Mouse (Mus musculus) MEL (cell line): Measurements from ENCODE around the gene Rftn2. TPM values are rescaled to one million over a fixed set of nuclear protein-coding genes. Genes with fewer than 3 reads are reported as not detected.
"Not testable (repeated sequence)": the region's sequence is repeated elsewhere in the genome, so short reads cannot be mapped to it uniquely, and the experiment has no call there.

ENCODE experiments used
- DNase-seq: peaks from one replicate; pipeline ENCODE4 v3.0.0; 2011; ENCODE audit warnings: low read depth, low spot score
- H3K27ac ChIP-seq: 2 replicates; pipeline ENCODE4 v1.5.1; 2012; ENCODE audit warnings: low read depth, mild to moderate bottlenecking, control low read depth, low read length, moderate library complexity; ENCODE audit not compliant: control insufficient read depth
- H3K27me3 ChIP-seq, 2 experiments: fragments of 150-350 bp in 1 of 2; sonication (generic) in 1 of 2; 2 replicates each; pipeline ENCODE4 v1.6.1; 2012; ENCODE audit warnings: low read length in 2 of 2, mild to moderate bottlenecking in 2 of 2, improper control_type of control experiment in 1 of 2, moderate library complexity in 1 of 2; ENCODE audit not compliant: insufficient read depth in 2 of 2, control insufficient read depth in 1 of 2
- H3K36me3 ChIP-seq, 2 experiments: 2 replicates each; pipeline ENCODE4 v1.6.1; 2012 to 2014; ENCODE audit warnings: low read length in 2 of 2, improper control_type of control experiment in 1 of 2, inconsistent platforms in 1 of 2, mild to moderate bottlenecking in 1 of 2; ENCODE audit not compliant: insufficient read depth in 2 of 2, control insufficient read depth in 1 of 2
- H3K4me1 ChIP-seq, 2 experiments: fragments of 150-350 bp in 1 of 2; sonication (generic) in 1 of 2; 2 replicates each; pipeline ENCODE4 v1.6.1; 2012; ENCODE audit warnings: low read length in 2 of 2, improper control_type of control experiment in 1 of 2, mild to moderate bottlenecking in 1 of 2; ENCODE audit not compliant: insufficient read depth in 2 of 2, control insufficient read depth in 1 of 2
- H3K4me3 ChIP-seq, 2 experiments: fragments of 150-350 bp in 1 of 2; sonication (generic) in 1 of 2; 2 replicates each; pipeline ENCODE4 v1.5.1; 2012; ENCODE audit warnings: low read depth in 2 of 2, low read length in 2 of 2, mild to moderate bottlenecking in 2 of 2, moderate library complexity in 2 of 2, control low read depth in 1 of 2, improper control_type of control experiment in 1 of 2; ENCODE audit not compliant: control insufficient read depth in 1 of 2, insufficient read depth in 1 of 2
- H3K79me2 ChIP-seq: 2 replicates; pipeline ENCODE4 v1.6.1; 2012; ENCODE audit warnings: mild to moderate bottlenecking, low read length, moderate library complexity; ENCODE audit not compliant: control insufficient read depth, poor library complexity, insufficient read depth
- H3K9ac ChIP-seq: 2 replicates; pipeline ENCODE4 v1.6.1; 2012; ENCODE audit warnings: low read depth, mild to moderate bottlenecking, control low read depth, low read length, moderate library complexity; ENCODE audit not compliant: control insufficient read depth, poor library complexity, severe bottlenecking
- H3K9me3 ChIP-seq: fragments of 150-350 bp; sonication (generic); replicated peaks from 2 replicates; pipeline ENCODE4 v1.6.1; 2012; ENCODE audit warnings: mild to moderate bottlenecking, low read length, improper control_type of control experiment, moderate library complexity; ENCODE audit not compliant: insufficient read depth
- BHLHE40 ChIP-seq: IDR thresholded peaks from 2 replicates; pipeline ENCODE4 v1.6.1; 2012; ENCODE audit warnings: low read depth, mild to moderate bottlenecking, inconsistent platforms, low read length, improper control_type of control experiment, borderline replicate concordance
- CHD1 ChIP-seq: IDR thresholded peaks from 2 replicates; pipeline ENCODE4 v1.6.1; 2012; ENCODE audit warnings: low read depth, mild to moderate bottlenecking, inconsistent platforms, low read length, improper control_type of control experiment
- CTCF ChIP-seq, 3 experiments: IDR thresholded peaks in 2 of 3; conservative IDR thresholded peaks in 1 of 3; 2 replicates each; pipeline ENCODE4 v1.5.1; 2011 to 2012; ENCODE audit warnings: low read length in 3 of 3, low read depth in 2 of 3, mild to moderate bottlenecking in 2 of 3, improper control_type of control experiment in 1 of 3, inconsistent platforms in 1 of 3, mixed read lengths in 1 of 3, moderate library complexity in 1 of 3; ENCODE audit not compliant: control insufficient read depth in 1 of 3, insufficient read depth in 1 of 3, poor library complexity in 1 of 3, severe bottlenecking in 1 of 3
- ELF1 ChIP-seq: IDR thresholded peaks from 2 replicates; pipeline ENCODE4 v1.6.1; 2014; ENCODE audit warnings: low read depth, mild to moderate bottlenecking, inconsistent platforms, low read length, improper control_type of control experiment, moderate library complexity
- EP300 ChIP-seq, 2 experiments: IDR thresholded peaks; 2 replicates each; pipeline ENCODE4 v1.6.1; 2011; ENCODE audit warnings: improper control_type of control experiment in 2 of 2, low read length in 2 of 2, low read depth in 1 of 2, mild to moderate bottlenecking in 1 of 2
- ETS1 ChIP-seq: IDR thresholded peaks from 2 replicates; pipeline ENCODE4 v1.6.1; 2012; ENCODE audit warnings: low read depth, mild to moderate bottlenecking, inconsistent platforms, low read length, improper control_type of control experiment, moderate library complexity
- GATA1 ChIP-seq: IDR thresholded peaks from 2 replicates; pipeline ENCODE4 v1.6.1; 2011; ENCODE audit warnings: low read depth, low read length, improper control_type of control experiment
- JUND ChIP-seq: IDR thresholded peaks from 2 replicates; pipeline ENCODE4 v1.6.1; 2011; ENCODE audit warnings: low read depth, mild to moderate bottlenecking, improper control_type of control experiment, low read length
- MAX ChIP-seq: IDR thresholded peaks from 2 replicates; pipeline ENCODE4 v1.6.1; 2011; ENCODE audit warnings: low read length, improper control_type of control experiment
- MXI1 ChIP-seq: IDR thresholded peaks from 2 replicates; pipeline ENCODE4 v1.6.1; 2011; ENCODE audit warnings: mild to moderate bottlenecking, low read depth, low read length, improper control_type of control experiment
- MYB ChIP-seq: IDR thresholded peaks from 2 replicates; pipeline ENCODE4 v1.6.1; 2011; ENCODE audit warnings: mild to moderate bottlenecking, low read depth, low read length, improper control_type of control experiment
- MYC ChIP-seq: IDR thresholded peaks from 2 replicates; pipeline ENCODE4 v1.6.1; 2011; ENCODE audit warnings: low read depth, mild to moderate bottlenecking, low read length, improper control_type of control experiment, moderate library complexity
- NELFE ChIP-seq: IDR thresholded peaks from 2 replicates; pipeline ENCODE4 v1.6.1; 2011; ENCODE audit warnings: low read depth, low read length, improper control_type of control experiment
- NRF1 ChIP-seq: IDR thresholded peaks from 2 replicates; pipeline ENCODE4 v1.6.1; 2014; ENCODE audit warnings: low read depth, mild to moderate bottlenecking, inconsistent platforms, low read length, improper control_type of control experiment, moderate library complexity; ENCODE audit not compliant: poor library complexity, insufficient read depth, severe bottlenecking
- POLR2AphosphoS2 ChIP-seq: IDR thresholded peaks from 2 replicates; pipeline ENCODE4 v1.6.1; 2011; ENCODE audit warnings: low read length, improper control_type of control experiment
- RAD21 ChIP-seq: IDR thresholded peaks from 2 replicates; pipeline ENCODE4 v1.6.1; 2011; ENCODE audit warnings: mild to moderate bottlenecking, low read depth, low read length, improper control_type of control experiment
- SIN3A ChIP-seq: IDR thresholded peaks from 2 replicates; pipeline ENCODE4 v1.6.1; 2012; ENCODE audit warnings: low read length, improper control_type of control experiment, inconsistent platforms
- SMC3 ChIP-seq: IDR thresholded peaks from 2 replicates; pipeline ENCODE4 v1.6.1; 2011; ENCODE audit warnings: low read depth, low read length, improper control_type of control experiment
- TAL1 ChIP-seq: IDR thresholded peaks from 2 replicates; pipeline ENCODE4 v1.6.1; 2012; ENCODE audit warnings: mild to moderate bottlenecking, inconsistent platforms, low read length, moderate library complexity, mixed read lengths
- UBTF ChIP-seq: IDR thresholded peaks from 2 replicates; pipeline ENCODE4 v1.6.1; 2012; ENCODE audit warnings: low read depth, mild to moderate bottlenecking, inconsistent platforms, low read length, improper control_type of control experiment, moderate library complexity, borderline replicate concordance; ENCODE audit not compliant: insufficient read depth
- USF1 ChIP-seq: IDR thresholded peaks from 2 replicates; pipeline ENCODE4 v1.6.1; 2014; ENCODE audit warnings: low read depth, mild to moderate bottlenecking, inconsistent platforms, low read length, improper control_type of control experiment, moderate library complexity
- ZC3H11A ChIP-seq: IDR thresholded peaks from 2 replicates; pipeline ENCODE4 v1.6.1; 2012; ENCODE audit warnings: low read depth, mild to moderate bottlenecking, inconsistent platforms, low read length, improper control_type of control experiment
- ZKSCAN1 ChIP-seq: IDR thresholded peaks from 2 replicates; pipeline ENCODE4 v1.6.1; 2012; ENCODE audit warnings: low read depth, mild to moderate bottlenecking, inconsistent platforms, low read length, improper control_type of control experiment, moderate library complexity
- ZNF384 ChIP-seq: IDR thresholded peaks from 2 replicates; pipeline ENCODE4 v1.6.1; 2012; ENCODE audit warnings: low read depth, mild to moderate bottlenecking, inconsistent platforms, low read length, improper control_type of control experiment
- polyA plus RNA-seq, 2 experiments: library from polyadenylated mRNA; stranded (reverse) in 1 of 2; unstranded in 1 of 2; fragments of >175 nt in 1 of 2; fragments of >200 nt in 1 of 2; gene quantifications; 2 replicates each; pipeline versions ENCODE4 v1.2.1 to v1.2.4; 2012; ENCODE audit warnings: low replicate concordance in 2 of 2, low read depth in 1 of 2; ENCODE audit not compliant: insufficient read length in 2 of 2, insufficient read depth in 1 of 2, missing spikeins in 1 of 2
- total RNA-seq: library from RNA; depleted of rRNA; stranded (reverse); fragments of 300-350 nt; gene quantifications from 2 replicates; pipeline ENCODE4 v1.2.3, GENCODE M21; 2012

Gene Rftn2
- total and polyA plus RNA-seq, 3 experiments: 0.01 TPM; not detected in 2

GRCm38 (mm10) chr1:55130190-55130916 is 96.2 kb downstream of the Rftn2 start:
- H3K36me3 ChIP-seq: peaks cover 1 to 26% of the 10 kb centered on the region in 2 experiments; a peak in 3 of 4 replicates
- TF ChIP-seq GATA1 (peak; percentile 77), ELF1 (no peak), ZNF384 (peak; percentile 93), NELFE (no peak), ZC3H11A (no peak), TAL1 (peak; percentile 19; the same call in 1 of the 2 replicates), EP300 (IDR thresholded peaks at IDR 0.05; ENCODE audit: low read depth in 1 of 2, low read length in 2 of 2) (peak; percentile 59 to 75; a peak in 2 of 4 replicates), POLR2AphosphoS2 (no peak), JUND (no peak), MYC (0 out of 2 replicates have a peak, but pooled peaks have one; percentile 16), ZKSCAN1 (no peak), CTCF (IDR thresholded peaks at IDR 0.05 in 2 of 3, conservative IDR thresholded peaks at IDR 0.05 in 1 of 3; ENCODE audit: control insufficient read depth in 1 of 3, insufficient read depth in 1 of 3, low read depth in 2 of 3, low read length in 3 of 3, poor library complexity in 1 of 3, severe bottlenecking in 1 of 3) (no peak), CHD1 (peak; percentile 70; the same call in 1 of the 2 replicates)
- no peaks in the 10 kb centered on the region for H3K9me3 ChIP-seq
- peaks cover 0 to 16% of the 10 kb centered on the region in 2 experiments; a peak in 3 of 4 replicates for H3K4me1 ChIP-seq
- H3K4me3 ChIP-seq: peak overlapping the region; percentile 75 to 85
- no peaks in the 10 kb centered on the region for H3K27me3 ChIP-seq
- no peak for DNase-seq
- peak overlapping the region; percentile 94 for H3K27ac ChIP-seq
- peak overlapping the region; percentile 76 for H3K9ac ChIP-seq
- H3K79me2 ChIP-seq: peaks cover 34% of the 10 kb centered on the region

GRCm38 (mm10) chr1:55129716-55130115 is 96.9 kb downstream of the Rftn2 start:
- no peaks in the 10 kb centered on the region for H3K9me3 ChIP-seq
- peaks cover 0 to 16% of the 10 kb centered on the region in 2 experiments; a peak in 3 of 4 replicates for H3K4me1 ChIP-seq
- peak; percentile 63 for DNase-seq
- peaks cover 30% of the 10 kb centered on the region for H3K79me2 ChIP-seq
- TF ChIP-seq SIN3A: no peak
- no peak for TF ChIP-seq USF1
- no peak for TF ChIP-seq MAX
- no peak for TF ChIP-seq SMC3
- TF ChIP-seq BHLHE40: no peak
- no peak for TF ChIP-seq ETS1
- no peak for TF ChIP-seq MYB
- no peak for TF ChIP-seq RAD21
- TF ChIP-seq MXI1: no peak
- no peak for TF ChIP-seq NRF1
- no peak for TF ChIP-seq ZKSCAN1
- no peak for TF ChIP-seq CHD1
- TF ChIP-seq ELF1: no peak
- TF ChIP-seq GATA1: no peak
- no peak for TF ChIP-seq UBTF
- H3K4me3 ChIP-seq: no peak overlapping the region
- H3K27me3 ChIP-seq: no peaks in the 10 kb centered on the region
- H3K9ac ChIP-seq: peak overlapping the region; percentile 76
- peaks cover 0 to 26% of the 10 kb centered on the region in 2 experiments; a peak in 3 of 4 replicates for H3K36me3 ChIP-seq
- peak overlapping the region; percentile 94 for H3K27ac ChIP-seq

GRCm38 (mm10) chr1:55124136-55124535 is 102.4 kb downstream of the Rftn2 start:
- not testable (repeated sequence) for H3K79me2 ChIP-seq, H3K9me3 ChIP-seq, H3K9ac ChIP-seq, DNase-seq, H3K27ac ChIP-seq, H3K27me3 ChIP-seq, H3K4me3 ChIP-seq, H3K36me3 ChIP-seq, H3K4me1 ChIP-seq
